Mouse (Mus musculus): Measurements from ENCODE around the gene Gm20388. TPM values are rescaled to one million over a fixed set of nuclear protein-coding genes. Genes with fewer than 3 reads are reported as not detected.

Gene Gm20388
- polyA plus RNA-seq, 2 experiments, result 8.5 TPM; not detected in 1

DNA sequence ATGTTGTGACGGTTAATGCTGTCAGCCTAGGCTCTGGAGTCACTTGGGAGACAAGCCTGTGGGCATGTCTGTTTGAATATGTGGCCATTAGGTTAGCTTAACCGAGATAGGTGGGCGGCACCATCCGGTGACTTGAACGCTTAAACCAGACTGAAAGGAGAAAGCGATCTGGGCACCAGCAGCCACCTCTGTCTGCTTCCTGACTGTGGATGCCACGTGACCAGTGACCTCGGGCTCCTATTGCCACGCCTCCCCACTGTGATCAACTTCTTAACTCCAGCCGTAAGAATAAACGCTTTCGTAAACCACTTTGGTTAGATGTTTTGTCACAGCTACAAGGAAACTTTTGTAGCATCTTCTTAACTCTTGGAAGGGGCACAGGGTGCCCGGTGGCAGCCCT is 2158.0 kb downstream of the Gm20388 start:
- Histone ChIP-seq H3K27me3 (ENCODE audit: control insufficient read depth, insufficient read depth, low read length) (no peaks in the 10 kb centered on the region), H3K4me1 (replicated peaks; ENCODE audit: control insufficient read depth in 2 of 2, insufficient read depth in 2 of 2, low read length in 1 of 2) (no peaks in the 10 kb centered on the region), H3K4me3 (ENCODE audit: insufficient read depth in 1 of 2, low read depth in 2 of 2, low read length in 2 of 2) (no peak overlapping the region), H3K9ac (replicated peaks) (no peak overlapping the region), H3K36me3 (replicated peaks; ENCODE audit: control insufficient read depth, insufficient read depth, low read depth) (no peaks in the 10 kb centered on the region), H3K27ac (no peak overlapping the region), H3K4me2 (ENCODE audit: low read depth) (no peak overlapping the region), H3K9me3 (ENCODE audit: control insufficient read depth, low read length) (no peaks in the 10 kb centered on the region)
- 64% methylated on average over 13 of the region's 13 CpGs for WGBS (ENCODE audit: insufficient replicate concordance)
- TF ChIP-seq CTCF (IDR thresholded peaks at IDR 0.05; ENCODE audit: low read depth) (no peak), EP300 (IDR thresholded peaks at IDR 0.05; ENCODE audit: low read depth) (no peak)
- DNase-seq (ENCODE audit: low read depth in 3 of 3, low spot score in 3 of 3), result no peak
- ATAC-seq (ENCODE audit: insufficient read depth), result no peak

DNA sequence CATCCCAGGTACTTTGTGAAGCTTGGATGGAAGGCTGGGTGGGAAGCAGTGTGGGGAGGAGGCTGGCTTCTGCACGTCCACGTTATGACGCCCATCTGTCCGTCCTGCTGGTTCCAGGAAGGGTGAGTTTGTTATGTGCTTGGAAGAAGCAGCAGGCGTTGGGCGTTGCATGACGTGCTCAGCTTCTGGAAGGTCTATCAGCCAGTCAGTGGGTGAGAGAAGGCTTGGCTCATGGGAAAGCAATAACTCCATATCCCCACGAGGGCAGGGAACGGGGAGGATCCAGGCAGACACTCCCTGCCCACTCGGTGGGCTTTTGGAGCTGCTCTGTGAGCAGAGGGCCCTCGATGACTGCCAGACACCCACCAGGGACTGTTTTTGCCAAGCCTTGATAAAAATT is 2158.6 kb downstream of the Gm20388 start:
- ATAC-seq (ENCODE audit: insufficient read depth), result no peak
- Histone ChIP-seq H3K27me3 (ENCODE audit: control insufficient read depth, insufficient read depth, low read length) (no peaks in the 10 kb centered on the region), H3K36me3 (replicated peaks; ENCODE audit: control insufficient read depth, insufficient read depth, low read depth) (no peaks in the 10 kb centered on the region), H3K4me2 (ENCODE audit: low read depth) (no peak overlapping the region), H3K27ac (no peak overlapping the region), H3K4me1 (replicated peaks; ENCODE audit: control insufficient read depth in 2 of 2, insufficient read depth in 2 of 2, low read length in 1 of 2) (no peaks in the 10 kb centered on the region), H3K4me3 (ENCODE audit: insufficient read depth in 1 of 2, low read depth in 2 of 2, low read length in 2 of 2) (no peak overlapping the region), H3K9me3 (ENCODE audit: control insufficient read depth, low read length) (no peaks in the 10 kb centered on the region), H3K9ac (replicated peaks) (no peak overlapping the region)
- TF ChIP-seq CTCF (IDR thresholded peaks at IDR 0.05; ENCODE audit: low read depth) (no peak), EP300 (IDR thresholded peaks at IDR 0.05; ENCODE audit: low read depth) (no peak)
- DNase-seq (ENCODE audit: low read depth in 3 of 3, low spot score in 3 of 3), result no peak
- WGBS (ENCODE audit: insufficient replicate concordance), result 61% methylated on average over 11 of the region's 11 CpGs

DNA sequence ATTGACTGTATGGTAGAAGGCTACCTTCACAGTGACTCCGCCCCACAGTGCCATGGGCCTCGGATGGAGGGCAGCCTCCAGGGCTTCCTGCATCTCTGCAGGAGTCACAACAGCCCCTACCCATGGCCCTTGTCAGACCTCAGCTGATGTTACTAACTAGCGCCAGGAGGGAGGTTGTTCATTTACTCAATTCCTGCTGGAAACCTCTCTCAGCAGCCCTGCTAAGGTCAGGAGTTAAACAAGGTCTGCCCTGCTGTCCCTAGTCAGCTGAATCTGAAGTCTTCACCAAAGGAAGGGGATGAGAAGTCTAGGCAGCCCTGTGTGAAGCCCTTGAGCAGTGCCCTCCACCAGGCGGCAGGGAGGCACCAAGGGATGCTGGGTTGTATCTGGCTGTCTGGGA is 2160.6 kb downstream of the Gm20388 start:
- Histone ChIP-seq H3K9ac (replicated peaks) (no peak overlapping the region), H3K27me3 (ENCODE audit: control insufficient read depth, insufficient read depth, low read length) (no peaks in the 10 kb centered on the region), H3K27ac (no peak overlapping the region), H3K4me3 (ENCODE audit: insufficient read depth in 1 of 2, low read depth in 2 of 2, low read length in 2 of 2) (no peak overlapping the region), H3K36me3 (replicated peaks; ENCODE audit: control insufficient read depth, insufficient read depth, low read depth) (no peaks in the 10 kb centered on the region), H3K9me3 (ENCODE audit: control insufficient read depth, low read length) (no peaks in the 10 kb centered on the region), H3K4me1 (replicated peaks; ENCODE audit: control insufficient read depth in 2 of 2, insufficient read depth in 2 of 2, low read length in 1 of 2) (no peaks in the 10 kb centered on the region), H3K4me2 (ENCODE audit: low read depth) (no peak overlapping the region)
- DNase-seq (ENCODE audit: low read depth in 3 of 3, low spot score in 3 of 3), result no peak
- whole genome bisulfite sequencing (ENCODE audit: insufficient replicate concordance), result 44% methylated on average over 4 of the region's 4 CpGs
- no peak for TF ChIP-seq EP300 (IDR thresholded peaks at IDR 0.05; ENCODE audit: low read depth)
- TF ChIP-seq CTCF (IDR thresholded peaks at IDR 0.05; ENCODE audit: low read depth), result no peak
- no peak for ATAC-seq (ENCODE audit: insufficient read depth)

DNA sequence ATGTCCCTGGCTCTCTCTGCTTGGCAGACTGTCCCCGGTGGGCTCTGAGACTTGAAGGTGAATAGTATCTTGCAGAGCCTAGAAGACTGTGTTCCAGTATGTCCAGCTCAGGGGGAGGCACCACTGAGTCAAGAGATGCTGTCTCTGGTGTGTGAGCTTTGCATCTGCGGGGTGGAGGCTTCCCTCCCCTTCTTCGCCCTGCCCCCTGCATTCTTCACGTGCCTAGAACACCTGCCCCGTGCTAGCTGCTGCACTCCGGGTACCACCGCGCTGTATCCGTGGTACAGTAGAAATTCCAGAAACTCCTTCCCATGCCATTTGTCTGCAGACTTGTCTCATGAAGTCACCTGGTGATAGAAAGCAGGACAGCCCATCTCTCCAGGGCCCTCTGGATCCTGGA is 2163.3 kb downstream of the Gm20388 start:
- H3K9me3 ChIP-seq (ENCODE audit: control insufficient read depth, low read length), result no peaks in the 10 kb centered on the region
- H3K9ac ChIP-seq (replicated peaks), result no peak overlapping the region
- H3K4me3 ChIP-seq (ENCODE audit: insufficient read depth in 1 of 2, low read depth in 2 of 2, low read length in 2 of 2), result no peak overlapping the region
- no peak for DNase-seq (ENCODE audit: low read depth in 3 of 3, low spot score in 3 of 3)
- H3K27me3 ChIP-seq (ENCODE audit: control insufficient read depth, insufficient read depth, low read length), result no peaks in the 10 kb centered on the region
- TF ChIP-seq CTCF (IDR thresholded peaks at IDR 0.05; ENCODE audit: low read depth) (no peak), EP300 (IDR thresholded peaks at IDR 0.05; ENCODE audit: low read depth) (no peak)
- ATAC-seq (ENCODE audit: insufficient read depth), result no peak
- no peak overlapping the region for H3K4me2 ChIP-seq (ENCODE audit: low read depth)
- no peaks in the 10 kb centered on the region for H3K4me1 ChIP-seq (replicated peaks; ENCODE audit: control insufficient read depth in 2 of 2, insufficient read depth in 2 of 2, low read length in 1 of 2)
- no peaks in the 10 kb centered on the region for H3K36me3 ChIP-seq (replicated peaks; ENCODE audit: control insufficient read depth, insufficient read depth, low read depth)
- 59% methylated on average over 9 of the region's 9 CpGs for WGBS (ENCODE audit: insufficient replicate concordance)
- H3K27ac ChIP-seq, result no peak overlapping the region

DNA sequence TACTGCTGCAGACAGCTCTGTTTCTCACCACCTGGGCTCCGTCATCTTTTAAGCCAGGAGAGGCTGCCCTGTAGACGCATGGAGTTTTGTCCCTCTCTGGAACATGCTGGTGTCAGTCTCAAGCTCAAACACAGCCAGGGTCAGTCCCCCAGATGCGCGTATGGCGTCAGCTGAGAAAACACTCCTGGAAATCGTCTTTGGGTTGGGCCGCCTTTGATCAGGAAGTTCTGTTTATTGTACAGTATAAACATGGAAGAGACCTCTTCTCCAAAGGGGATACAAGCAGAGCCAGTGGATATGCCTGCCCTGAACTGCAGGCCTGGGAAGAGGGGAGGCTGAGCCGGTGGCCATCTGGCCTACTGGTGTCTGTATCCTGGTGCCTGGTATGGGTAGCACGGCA is 2163.8 kb downstream of the Gm20388 start:
- no peak overlapping the region for H3K9ac ChIP-seq (replicated peaks)

More for the DNA sequence above, 2163.8 kb downstream of the Gm20388 start:
- H3K4me3 ChIP-seq (ENCODE audit: insufficient read depth in 1 of 2, low read depth in 2 of 2, low read length in 2 of 2), result no peak overlapping the region
- no peaks in the 10 kb centered on the region for H3K27me3 ChIP-seq (ENCODE audit: control insufficient read depth, insufficient read depth, low read length)
- TF ChIP-seq EP300 (IDR thresholded peaks at IDR 0.05; ENCODE audit: low read depth) (no peak), CTCF (IDR thresholded peaks at IDR 0.05; ENCODE audit: low read depth) (no peak)
- H3K27ac ChIP-seq, result no peak overlapping the region
- H3K36me3 ChIP-seq (replicated peaks; ENCODE audit: control insufficient read depth, insufficient read depth, low read depth), result no peaks in the 10 kb centered on the region
- H3K4me2 ChIP-seq (ENCODE audit: low read depth), result no peak overlapping the region
- no peaks in the 10 kb centered on the region for H3K4me1 ChIP-seq (replicated peaks; ENCODE audit: control insufficient read depth in 2 of 2, insufficient read depth in 2 of 2, low read length in 1 of 2)
- no peaks in the 10 kb centered on the region for H3K9me3 ChIP-seq (ENCODE audit: control insufficient read depth, low read length)
- WGBS (ENCODE audit: insufficient replicate concordance), result 55% methylated on average over 9 of the region's 9 CpGs
- no peak for ATAC-seq (ENCODE audit: insufficient read depth)
- no peak for DNase-seq (ENCODE audit: low read depth in 3 of 3, low spot score in 3 of 3)

Measured in liver, embryonic 14.5 days (tissue).